Mouse (Mus musculus) liver, embryonic 12.5 days (tissue): ENCODE results near the gene Duox1. TPM values are rescaled to one million over a fixed set of nuclear protein-coding genes. Genes with fewer than 3 reads are reported as not detected.

Source experiments
- ATAC-seq: fragments of 200-750 bp; cut with Nextera tagmentation; 2 replicates; pipeline ENCODE4 v1.8.0; 2017; ENCODE audit warnings: moderate number of reproducible peaks, mild to moderate bottlenecking, moderate library complexity
- H3K27ac ChIP-seq: fragments of 300-500 bp; sonication (generic); 2 replicates; pipeline ENCODE4 v1.5.1; 2016; ENCODE audit warnings: mild to moderate bottlenecking
- H3K27me3 ChIP-seq: fragments of 300-500 bp; sonication (generic); replicated peaks from 2 replicates; pipeline ENCODE4 v1.6.1; 2016; ENCODE audit warnings: mild to moderate bottlenecking, moderate library complexity
- H3K36me3 ChIP-seq: fragments of 300-500 bp; sonication (generic); 2 replicates; pipeline ENCODE4 v1.6.1; 2016; ENCODE audit warnings: mild to moderate bottlenecking, moderate library complexity
- H3K4me1 ChIP-seq: fragments of 300-500 bp; sonication (generic); 2 replicates; pipeline ENCODE4 v1.6.1; 2016
- H3K4me2 ChIP-seq: fragments of 300-500 bp; sonication (generic); 2 replicates; pipeline ENCODE4 v1.6.1; 2016; ENCODE audit warnings: mild to moderate bottlenecking, moderate library complexity
- H3K4me3 ChIP-seq: fragments of 300-500 bp; sonication (generic); 2 replicates; pipeline ENCODE4 v1.5.1; 2016; ENCODE audit warnings: mild to moderate bottlenecking, moderate library complexity
- H3K9ac ChIP-seq: fragments of 300-500 bp; sonication (generic); 2 replicates; pipeline ENCODE4 v1.6.1; 2016; ENCODE audit warnings: mild to moderate bottlenecking, moderate library complexity
- H3K9me3 ChIP-seq: fragments of 300-500 bp; sonication (generic); replicated peaks from 2 replicates; pipeline ENCODE4 v1.6.1; 2016; ENCODE audit warnings: mild to moderate bottlenecking, moderate library complexity
- WGBS: fragments of 180-500 bp; shearing (Covaris S2); methylation state at CpG from one replicate; pipeline ENCODE4 v1.1.7; 2016; ENCODE audit not compliant: insufficient replicate concordance; 5-methylcytosine and 5-hydroxymethylcytosine counted together
- polyA plus RNA-seq: library from polyadenylated mRNA; unstranded; fragments of >200 nt; fragmentation: Nextera tagmentation; extraction: Ambion mirVana; gene quantifications from 2 replicates; pipeline ENCODE4 v1.2.1, GENCODE M21; 2016

Duox1 gene
- not detected in 2 replicates for polyA plus RNA-seq

DNA sequence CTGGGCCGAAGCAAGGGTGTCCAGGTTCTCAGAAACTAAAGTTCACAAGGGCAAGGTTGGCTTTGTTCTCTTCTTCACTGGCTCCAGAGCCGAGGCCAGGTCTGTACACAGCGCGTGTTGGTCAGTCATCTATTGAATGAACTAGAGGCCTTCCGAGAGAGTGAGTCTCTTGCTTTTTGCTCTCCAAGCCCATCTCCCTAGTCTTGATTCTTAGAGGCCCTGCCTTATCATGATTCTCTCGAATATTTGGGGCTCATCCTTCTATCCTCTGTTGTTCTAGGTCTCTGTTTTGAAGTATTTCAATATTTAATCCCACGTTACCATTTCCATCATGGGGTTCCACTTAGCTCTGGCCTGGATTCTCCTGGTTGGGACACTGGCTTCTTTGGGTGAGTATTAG, at the start of gene Duox1:
Gene Duox1, plus strand, starts transcription at position 301 of the 400 bp plus-strand sequence.
- Histone ChIP-seq H3K9ac (no peak within 1 kb of the TSS), H3K9me3 (no peaks in the 10 kb centered on the region), H3K27me3 (peaks cover 87% of the 10 kb centered on the region), H3K4me1 (no peaks in the 10 kb centered on the region; the same call in 1 of the 2 replicates), H3K27ac (no peak within 1 kb of the TSS), H3K36me3 (no peaks in the 10 kb centered on the region), H3K4me3 (no peak within 1 kb of the TSS), H3K4me2 (no peak within 1 kb of the TSS)
- 69% methylated on average over 7 of the region's 7 CpGs for WGBS
- no peak for ATAC-seq

DNA sequence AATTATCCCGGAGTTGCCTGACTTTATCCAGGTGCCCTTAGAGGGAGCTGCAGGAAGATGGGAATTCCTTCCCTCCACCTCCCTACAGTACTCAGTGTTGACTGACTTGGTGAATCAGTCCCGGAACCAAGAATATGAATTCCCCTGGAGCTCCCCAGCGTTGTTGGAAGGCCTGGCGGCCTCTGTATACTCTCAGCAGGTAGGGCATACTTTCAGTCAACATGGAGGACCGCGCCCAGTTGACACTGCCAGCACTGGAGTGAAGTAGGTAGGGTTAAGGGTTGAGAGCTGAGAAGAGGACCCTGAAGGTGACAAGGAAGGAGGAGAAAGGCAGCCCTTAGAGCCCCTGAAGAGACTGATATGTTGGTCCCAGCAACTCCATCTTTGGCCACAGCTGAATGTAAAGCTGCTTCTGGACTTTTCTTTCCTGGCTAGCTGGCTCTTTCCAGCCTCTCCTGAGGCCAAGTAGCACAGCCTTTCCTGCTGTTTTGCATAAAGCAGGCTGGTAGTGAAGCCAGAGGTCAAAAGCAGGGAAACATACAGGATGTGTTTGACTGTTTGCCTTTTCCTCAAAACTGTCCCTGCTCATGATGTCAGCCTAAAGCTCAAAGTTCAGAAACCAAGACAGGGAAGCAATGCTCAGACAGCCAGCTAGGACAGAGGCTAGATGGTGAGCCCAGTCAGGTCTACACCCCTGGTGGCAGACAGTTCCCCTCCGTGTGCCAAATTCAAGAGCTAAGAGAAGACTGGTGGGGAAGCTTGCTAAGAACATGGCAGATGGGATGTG, 48.9 kb upstream of the Duox1 start:
- H3K27ac ChIP-seq: no peak overlapping the region
- H3K36me3 ChIP-seq: peaks cover 38% of the 10 kb centered on the region
- H3K9ac ChIP-seq: no peak overlapping the region
- no peak overlapping the region for H3K4me2 ChIP-seq
- H3K4me1 ChIP-seq: peaks cover 6% of the 10 kb centered on the region; the same call in 1 of the 2 replicates
- 78% methylated on average over 7 of the region's 7 CpGs for WGBS
- ATAC-seq: peak; percentile 38
- no peaks in the 10 kb centered on the region for H3K9me3 ChIP-seq
- no peak overlapping the region for H3K4me3 ChIP-seq
- no peaks in the 10 kb centered on the region for H3K27me3 ChIP-seq

GRCm38 (mm10) chr2:122278769-122279168, 36.7 kb upstream of the Duox1 start:
- no peak for ATAC-seq
- Histone ChIP-seq H3K4me2 (no peak overlapping the region), H3K27me3 (peaks cover 9% of the 10 kb centered on the region; the same call in 1 of the 2 replicates), H3K9me3 (no peaks in the 10 kb centered on the region), H3K4me3 (no peak overlapping the region), H3K36me3 (no peaks in the 10 kb centered on the region), H3K9ac (no peak overlapping the region), H3K27ac (no peak overlapping the region), H3K4me1 (no peaks in the 10 kb centered on the region)
- WGBS: 66% methylated on average over 3 of the region's 3 CpGs

DNA sequence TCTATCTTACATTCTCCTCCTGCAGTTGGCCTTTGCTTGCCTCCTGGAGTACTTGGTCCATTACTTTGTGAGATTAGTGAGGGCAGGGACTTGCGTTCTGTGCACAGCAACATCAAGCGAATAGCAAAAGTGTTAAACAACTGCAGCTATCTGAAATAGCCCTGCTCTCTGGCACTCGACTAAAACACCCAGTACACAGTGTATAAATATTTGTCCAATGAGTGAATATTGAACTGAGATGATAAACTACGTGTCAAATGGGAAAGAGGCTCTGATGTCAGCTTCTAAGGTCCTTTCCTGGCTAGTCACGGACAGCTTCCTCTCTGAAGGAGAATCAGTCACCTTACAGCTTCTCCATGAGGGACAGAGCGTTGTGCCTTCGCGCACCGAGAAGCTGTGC, 31.4 kb upstream of the Duox1 start:
- H3K27ac ChIP-seq: no peak overlapping the region
- no peaks in the 10 kb centered on the region for H3K36me3 ChIP-seq
- WGBS: 69% methylated on average over 9 of the region's 9 CpGs
- H3K4me2 ChIP-seq: no peak overlapping the region
- H3K9ac ChIP-seq: no peak overlapping the region
- ATAC-seq: no peak
- no peaks in the 10 kb centered on the region for H3K4me1 ChIP-seq
- H3K4me3 ChIP-seq: no peak overlapping the region
- peaks cover 12% of the 10 kb centered on the region; the same call in 1 of the 2 replicates for H3K27me3 ChIP-seq
- no peaks in the 10 kb centered on the region for H3K9me3 ChIP-seq

DNA sequence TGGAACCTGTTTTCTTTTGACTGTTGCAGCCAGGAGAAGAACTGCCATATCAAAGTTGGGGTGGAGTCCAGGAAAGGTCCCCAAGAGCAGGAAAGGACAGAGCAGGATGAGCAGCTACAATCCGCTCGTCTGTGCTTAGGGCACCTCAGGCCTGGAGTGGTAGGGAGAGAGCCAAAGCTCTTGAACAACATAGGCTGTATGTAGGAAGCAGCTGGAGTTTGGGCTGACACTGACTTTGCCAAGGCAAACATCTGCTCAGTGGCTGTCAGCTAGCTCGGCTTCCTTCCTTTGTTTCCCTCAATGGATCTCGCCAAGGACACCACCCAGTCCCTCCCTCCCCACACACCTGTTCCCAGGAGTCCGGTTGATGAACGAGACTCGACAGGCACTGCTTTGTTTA, 29.3 kb upstream of the Duox1 start:
- Histone ChIP-seq H3K36me3 (no peaks in the 10 kb centered on the region), H3K27me3 (peaks cover 27% of the 10 kb centered on the region), H3K9me3 (no peaks in the 10 kb centered on the region), H3K4me2 (no peak overlapping the region), H3K9ac (no peak overlapping the region), H3K27ac (no peak overlapping the region), H3K4me1 (no peaks in the 10 kb centered on the region), H3K4me3 (no peak overlapping the region)
- ATAC-seq: no peak
- WGBS: 55% methylated on average over 7 of the region's 7 CpGs

DNA sequence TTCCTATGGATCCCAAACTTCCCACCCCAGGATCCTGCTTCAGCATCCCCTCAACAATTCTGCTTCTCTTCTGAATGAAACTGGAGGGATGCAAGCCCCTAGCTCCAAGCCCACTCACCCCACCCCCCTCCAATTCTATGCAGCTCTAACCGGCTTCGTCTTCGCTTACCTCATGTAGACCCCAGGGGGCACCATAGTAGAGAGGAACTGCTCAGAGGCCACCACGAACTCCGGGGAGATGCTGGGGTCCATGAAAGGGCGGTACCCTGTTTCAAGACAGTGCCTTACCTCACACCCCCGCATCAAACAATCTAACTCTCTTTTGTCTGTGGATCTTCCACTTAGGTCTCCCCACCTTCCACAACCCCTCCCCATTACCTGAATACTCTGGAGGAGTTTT, 20.6 kb upstream of the Duox1 start:
- H3K36me3 ChIP-seq: no peaks in the 10 kb centered on the region
- H3K9me3 ChIP-seq: no peaks in the 10 kb centered on the region
- ATAC-seq: no peak
- H3K27ac ChIP-seq: no peak overlapping the region
- no peak overlapping the region for H3K4me2 ChIP-seq
- no peaks in the 10 kb centered on the region for H3K4me1 ChIP-seq
- no peak overlapping the region for H3K9ac ChIP-seq
- no peak overlapping the region for H3K4me3 ChIP-seq
- H3K27me3 ChIP-seq: peaks cover 99% of the 10 kb centered on the region
- 6% methylated on average over 7 of the region's 7 CpGs for WGBS

GRCm38 (mm10) chr2:122297271-122298095, 18.0 kb upstream of the Duox1 start:
- no peak overlapping the region; the same call in 1 of the 2 replicates for H3K4me2 ChIP-seq
- H3K27ac ChIP-seq: no peak overlapping the region
- H3K4me3 ChIP-seq: no peak overlapping the region
- no peak overlapping the region for H3K9ac ChIP-seq
- H3K36me3 ChIP-seq: no peaks in the 10 kb centered on the region
- H3K9me3 ChIP-seq: no peaks in the 10 kb centered on the region
- peaks cover 9% of the 10 kb centered on the region for H3K4me1 ChIP-seq
- 3% methylated on average over 35 of the region's 35 CpGs for WGBS
- H3K27me3 ChIP-seq: peaks cover 100% of the 10 kb centered on the region
- no peak for ATAC-seq

DNA sequence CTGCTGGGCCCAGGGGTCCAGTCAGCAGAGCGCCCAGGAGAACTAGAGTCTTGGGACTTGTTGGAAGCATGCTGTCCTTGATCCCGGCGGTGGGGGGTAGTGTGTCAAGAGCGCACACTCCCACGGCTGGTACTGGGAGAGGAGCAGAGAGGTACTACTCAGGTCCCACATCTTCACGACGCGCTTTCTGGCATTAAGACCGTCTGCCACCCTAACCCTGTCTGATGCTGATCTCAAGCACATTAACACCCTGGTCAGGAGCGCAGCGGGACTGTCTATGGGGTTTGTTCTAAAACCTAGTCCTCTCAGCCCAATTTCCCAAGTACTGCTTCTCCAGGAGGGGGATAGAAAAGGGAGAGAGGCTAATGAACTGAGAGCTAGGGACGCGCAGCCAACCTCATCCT, 17.4 kb upstream of the Duox1 start, which contains the start of gene Duox2:
Gene Duox2, minus strand, starts transcription at position 354 of the 404 bp plus-strand sequence.
- Histone ChIP-seq H3K27me3 (peaks cover 100% of the 10 kb centered on the region), H3K9me3 (no peaks in the 10 kb centered on the region), H3K27ac (no peak within 1 kb of the TSS), H3K4me2 (peak within 1 kb of the TSS; percentile 42), H3K4me3 (peak within 1 kb of the TSS; percentile 22), H3K4me1 (peaks cover 9% of the 10 kb centered on the region), H3K36me3 (no peaks in the 10 kb centered on the region), H3K9ac (no peak within 1 kb of the TSS)
- WGBS: 5% methylated on average over 13 of the region's 13 CpGs
- ATAC-seq: no peak

GRCm38 (mm10) chr2:122298596-122299490, 16.6 kb upstream of the Duox1 start, which contains the start of gene Duoxa2:
Gene Duoxa2, plus strand, starts transcription at chr2:122298900.
- Histone ChIP-seq H3K36me3 (no peaks in the 10 kb centered on the region), H3K27me3 (peaks cover 100% of the 10 kb centered on the region), H3K4me3 (peak within 1 kb of the TSS; percentile 22), H3K4me2 (peak within 1 kb of the TSS; percentile 42), H3K27ac (no peak within 1 kb of the TSS), H3K4me1 (peaks cover 9% of the 10 kb centered on the region), H3K9me3 (no peaks in the 10 kb centered on the region), H3K9ac (no peak within 1 kb of the TSS)
- no peak for ATAC-seq
- 2% methylated on average over 43 of the region's 43 CpGs for WGBS

DNA sequence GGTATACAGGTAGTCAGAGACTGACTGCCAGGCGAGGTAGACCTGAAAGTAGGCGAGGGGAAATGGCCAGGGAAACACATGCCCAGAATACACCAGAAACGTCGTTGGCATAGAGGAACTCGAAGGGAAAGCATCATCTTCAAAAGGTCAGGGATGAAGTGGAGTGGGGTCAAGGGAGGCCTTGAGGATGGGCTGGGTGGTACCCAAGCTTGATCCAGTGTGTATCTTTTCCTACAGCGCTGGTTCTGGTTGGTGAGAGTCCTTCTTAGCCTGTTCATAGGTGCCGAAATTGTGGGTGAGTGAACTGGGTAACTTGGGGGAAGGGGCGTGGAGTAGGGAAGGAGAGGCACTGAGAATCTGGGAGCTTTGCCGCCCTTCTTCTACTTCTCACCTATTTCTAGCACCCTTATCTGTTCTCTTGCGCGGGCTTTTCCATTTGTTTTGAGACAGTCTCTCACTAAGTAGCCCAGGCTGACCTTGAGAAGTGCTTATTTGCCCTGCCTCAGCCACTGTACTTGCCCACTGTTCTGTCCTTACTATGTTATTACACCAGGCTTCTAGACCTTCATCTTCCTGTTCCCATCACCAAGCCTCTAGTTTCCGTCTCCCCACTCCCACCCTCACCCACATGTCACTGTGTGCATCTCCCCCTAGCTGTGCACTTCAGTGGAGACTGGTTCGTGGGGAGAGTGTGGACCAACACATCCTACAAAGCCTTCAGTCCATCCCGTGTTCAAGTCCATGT, 15.4 kb upstream of the Duox1 start:
- Histone ChIP-seq H3K9me3 (no peaks in the 10 kb centered on the region), H3K36me3 (no peaks in the 10 kb centered on the region), H3K27me3 (peaks cover 100% of the 10 kb centered on the region), H3K27ac (no peak overlapping the region), H3K9ac (no peak overlapping the region), H3K4me3 (no peak overlapping the region), H3K4me1 (peaks cover 9% of the 10 kb centered on the region), H3K4me2 (no peak overlapping the region)
- WGBS: 10% methylated on average over 14 of the region's 14 CpGs
- no peak for ATAC-seq

- Histone ChIP-seq H3K36me3 (no peaks in the 10 kb centered on the region), H3K27me3 (peaks cover 100% of the 10 kb centered on the region), H3K4me2 (peak overlapping the region; percentile 56; the same call in 1 of the 2 replicates), H3K4me1 (peaks cover 9% of the 10 kb centered on the region), H3K27ac (no peak overlapping the region), H3K9ac (no peak overlapping the region), H3K4me3 (no peak overlapping the region), H3K9me3 (no peaks in the 10 kb centered on the region)
- 5% methylated on average over 14 of the region's 14 CpGs for WGBS
- no peak for ATAC-seq
Measured at GRCm38 (mm10) chr2:122300656-122301020, 14.8 kb upstream of the Duox1 start.
